8 mouse cellular contexts compared by ENCODE assay signal in genomic region chr12:103425016-103425728, GRCm38 (mm10). TPM values are rescaled to one million over a fixed set of nuclear protein-coding genes. Genes with fewer than 3 reads are reported as not detected.
DNase-seq lines count a peak whose midpoint lies in the region; ATAC-seq and TF ChIP-seq lines count a peak whose summit lies in the region.

No protein-coding gene starts in this region.

- no peak for ATAC-seq in kidney, embryonic 16.5 days (ENCODE audit: low FRiP score, low TSS enrichment)
- ATAC-seq in forebrain, embryonic 15.5 days (replicated peaks) = peak; percentile 38
- ATAC-seq in liver, embryonic 16.5 days (ENCODE audit: low read depth) = no peak

- H3K27ac ChIP-seq in kidney, embryonic 16.5 days (ENCODE audit: low read length) = no peak overlapping the region
- H3K27ac ChIP-seq in bone marrow macrophage, adult 2 months (ENCODE audit: insufficient read depth, low read depth, low read length) = peak overlapping the region; percentile 22; the same call in 1 of the 2 replicates
- peak overlapping the region; percentile 65 for H3K27ac ChIP-seq in forebrain, embryonic 15.5 days (replicated peaks)
- H3K27ac ChIP-seq in liver, embryonic 16.5 days (ENCODE audit: low read length) = peak overlapping the region; percentile 48; the same call in 1 of the 2 replicates

- TF ChIP-seq CTCF in bone marrow macrophage, adult 2 months (IDR thresholded peaks at IDR 0.05; ENCODE audit: low read depth, low read length) = no peak

- H3K36me3 ChIP-seq in kidney, embryonic 16.5 days (ENCODE audit: insufficient read depth, low read length) = peaks cover 10% of the 10 kb centered on the region; the same call in 1 of the 2 replicates
- H3K36me3 ChIP-seq in forebrain, embryonic 15.5 days = peaks cover 14% of the 10 kb centered on the region
- peaks cover 8% of the 10 kb centered on the region for H3K36me3 ChIP-seq in liver, embryonic 16.5 days (ENCODE audit: control insufficient read depth, insufficient read depth)

- peak overlapping the region; percentile 85 for H3K9ac ChIP-seq in kidney, embryonic 16.5 days (replicated peaks; ENCODE audit: low read length)
- H3K9ac ChIP-seq in forebrain, embryonic 15.5 days (replicated peaks) = peak overlapping the region; percentile 90
- H3K9ac ChIP-seq in liver, embryonic 16.5 days (ENCODE audit: low read depth, low read length) = peak overlapping the region; percentile 91

- no peaks in the 10 kb centered on the region for H3K27me3 ChIP-seq in kidney, embryonic 16.5 days (ENCODE audit: insufficient read depth, low read length)
- no peaks in the 10 kb centered on the region for H3K27me3 ChIP-seq in forebrain, embryonic 15.5 days
- no peaks in the 10 kb centered on the region for H3K27me3 ChIP-seq in liver, embryonic 16.5 days (ENCODE audit: control insufficient read depth, insufficient read depth, low read depth, low read length)

- peak overlapping the region; percentile 96 for H3K4me3 ChIP-seq in kidney, embryonic 16.5 days (ENCODE audit: low read length)
- peak overlapping the region; percentile 93 for H3K4me3 ChIP-seq in bone marrow macrophage, adult 2 months (ENCODE audit: insufficient read depth, low read length)
- peak overlapping the region; percentile 93 for H3K4me3 ChIP-seq in forebrain, embryonic 15.5 days
- peak overlapping the region; percentile 98 for H3K4me3 ChIP-seq in liver, embryonic 16.5 days (ENCODE audit: low read depth, low read length)

- H3K9me3 ChIP-seq in kidney, embryonic 16.5 days (ENCODE audit: low read length) = no peaks in the 10 kb centered on the region
- H3K9me3 ChIP-seq in forebrain, embryonic 15.5 days = no peaks in the 10 kb centered on the region
- H3K9me3 ChIP-seq in liver, embryonic 16.5 days (replicated peaks; ENCODE audit: control insufficient read depth, low read length) = peaks cover 2% of the 10 kb centered on the region; the same call in 1 of the 2 replicates

- H3K4me1 ChIP-seq in kidney, embryonic 16.5 days (ENCODE audit: insufficient read depth, low read length) = peaks cover 32% of the 10 kb centered on the region
- H3K4me1 ChIP-seq in bone marrow macrophage, adult 2 months (ENCODE audit: control insufficient read depth, insufficient read depth, low read length) = peaks cover 21% of the 10 kb centered on the region
- peaks cover 41% of the 10 kb centered on the region for H3K4me1 ChIP-seq in forebrain, embryonic 15.5 days
- H3K4me1 ChIP-seq in liver, embryonic 16.5 days (ENCODE audit: control insufficient read depth, low read depth, low read length) = peaks cover 23% of the 10 kb centered on the region

- peak overlapping the region; percentile 90 for H3K4me2 ChIP-seq in kidney, embryonic 16.5 days (replicated peaks; ENCODE audit: low read depth, low read length)
- peak overlapping the region; percentile 72 for H3K4me2 ChIP-seq in forebrain, embryonic 15.5 days (replicated peaks)
- peak overlapping the region; percentile 95 for H3K4me2 ChIP-seq in liver, embryonic 16.5 days (ENCODE audit: low read depth, low read length)

- no peak for TF ChIP-seq POLR2A in bone marrow macrophage, adult 2 months (IDR thresholded peaks at IDR 0.05; ENCODE audit: borderline replicate concordance, low read depth, low read length)

- WGBS in kidney, embryonic 16.5 days = 10% methylated on average over 33 of the region's 33 CpGs
- 10% methylated on average over 33 of the region's 33 CpGs for WGBS in forebrain, embryonic 15.5 days
- WGBS in liver, embryonic 16.5 days (ENCODE audit: insufficient replicate concordance) = 7% methylated on average over 33 of the region's 33 CpGs

- DNase-seq in kidney, adult 11 months = no peak
- no peak for DNase-seq in ovary, postnatal 14 days (ENCODE audit: low spot score)
- no peak for DNase-seq in T-cell, adult 2 months (ENCODE audit: low spot score)
- no peak for DNase-seq in gastrocnemius, postnatal 10 days

RNA-seq across cellular contexts. Expression of gene Ddx24, which starts 0.5 kb away (rescaled TPM):
- 74.6 and 92.1 TPM in 2 replicates for polyA plus RNA-seq in kidney, embryonic 16.5 days (2015; fragmentation: Nextera tagmentation; extraction: Ambion mirVana)
- polyA plus RNA-seq in bone marrow macrophage, adult 2 months (2012; ENCODE audit: insufficient read depth, insufficient read length, missing spikeins) = 58.7 and 62.6 TPM in 2 replicates
- 147 and 153 TPM in 2 replicates for polyA plus RNA-seq in forebrain, embryonic 15.5 days (2015; fragmentation: Nextera tagmentation; extraction: Ambion mirVana)
- 33.8 and 40.9 TPM in 2 replicates for polyA plus RNA-seq in liver, embryonic 16.5 days (2015; fragmentation: Nextera tagmentation; extraction: Ambion mirVana)
- 10 to 100 TPM; 45.5 to 48.7 TPM for total RNA-seq in gastrocnemius, postnatal 10 days (2021)

RNA-seq across cellular contexts. Expression of gene Ifi27, which starts 8.8 kb away (rescaled TPM):
- polyA plus RNA-seq in kidney, embryonic 16.5 days (2015; fragmentation: Nextera tagmentation; extraction: Ambion mirVana) = 32.8 and 39.5 TPM in 2 replicates
- polyA plus RNA-seq in bone marrow macrophage, adult 2 months (2012; ENCODE audit: insufficient read depth, insufficient read length, missing spikeins) = 93.3 and 100 TPM in 2 replicates
- 6.7 and 8.0 TPM in 2 replicates for polyA plus RNA-seq in forebrain, embryonic 15.5 days (2015; fragmentation: Nextera tagmentation; extraction: Ambion mirVana)
- polyA plus RNA-seq in liver, embryonic 16.5 days (2015; fragmentation: Nextera tagmentation; extraction: Ambion mirVana) = 16.2 and 20.8 TPM in 2 replicates
- total RNA-seq in gastrocnemius, postnatal 10 days (2021) = 100 to 1,000 TPM; 104 to 113 TPM

RNA-seq across cellular contexts. Expression of gene 9330161L09Rik, which starts 17.6 kb away (rescaled TPM):
- 0.30 TPM in 1 of 2 replicates, not detected in the other for polyA plus RNA-seq in kidney, embryonic 16.5 days (2015; fragmentation: Nextera tagmentation; extraction: Ambion mirVana)
- 1.9 TPM in 1 of 2 replicates, not detected in the other for polyA plus RNA-seq in bone marrow macrophage, adult 2 months (2012; ENCODE audit: insufficient read depth, insufficient read length, missing spikeins)
- 0.69 and 1.1 TPM in 2 replicates for polyA plus RNA-seq in forebrain, embryonic 15.5 days (2015; fragmentation: Nextera tagmentation; extraction: Ambion mirVana)
- 0.11 TPM in 1 of 2 replicates, not detected in the other for polyA plus RNA-seq in liver, embryonic 16.5 days (2015; fragmentation: Nextera tagmentation; extraction: Ambion mirVana)
- under 1 TPM; 0.80 to 0.88 TPM for total RNA-seq in gastrocnemius, postnatal 10 days (2021)

RNA-seq across cellular contexts. Expression of gene Ifi27l2a, which starts 18.3 kb away (rescaled TPM):
- 6.6 and 7.2 TPM in 2 replicates for polyA plus RNA-seq in kidney, embryonic 16.5 days (2015; fragmentation: Nextera tagmentation; extraction: Ambion mirVana)
- polyA plus RNA-seq in bone marrow macrophage, adult 2 months (2012; ENCODE audit: insufficient read depth, insufficient read length, missing spikeins) = 1,008 and 1,016 TPM in 2 replicates
- 3.1 and 6.2 TPM in 2 replicates for polyA plus RNA-seq in forebrain, embryonic 15.5 days (2015; fragmentation: Nextera tagmentation; extraction: Ambion mirVana)
- polyA plus RNA-seq in liver, embryonic 16.5 days (2015; fragmentation: Nextera tagmentation; extraction: Ambion mirVana) = 8.1 and 9.6 TPM in 2 replicates
- total RNA-seq in gastrocnemius, postnatal 10 days (2021) = 1 to 10 TPM; 7.7 to 7.8 TPM

RNA-seq across cellular contexts. Expression of gene Ifi27l2b, which starts 31.9 kb away (rescaled TPM):
- not detected in 2 replicates for polyA plus RNA-seq in kidney, embryonic 16.5 days (2015; fragmentation: Nextera tagmentation; extraction: Ambion mirVana)
- not detected in 2 replicates for polyA plus RNA-seq in bone marrow macrophage, adult 2 months (2012; ENCODE audit: insufficient read depth, insufficient read length, missing spikeins)
- not detected in 2 replicates for polyA plus RNA-seq in forebrain, embryonic 15.5 days (2015; fragmentation: Nextera tagmentation; extraction: Ambion mirVana)
- 0.31 TPM in 1 of 2 replicates, not detected in the other for polyA plus RNA-seq in liver, embryonic 16.5 days (2015; fragmentation: Nextera tagmentation; extraction: Ambion mirVana)
- not detected for total RNA-seq in gastrocnemius, postnatal 10 days (2021)
